Mouse (Mus musculus): ENCODE data around the gene Clca3a1.
"Not testable (repeated sequence)": the region's sequence is repeated elsewhere in the genome, so short reads cannot be mapped to it uniquely, and the experiment has no call there.

The Clca3a1 gene

DNA sequence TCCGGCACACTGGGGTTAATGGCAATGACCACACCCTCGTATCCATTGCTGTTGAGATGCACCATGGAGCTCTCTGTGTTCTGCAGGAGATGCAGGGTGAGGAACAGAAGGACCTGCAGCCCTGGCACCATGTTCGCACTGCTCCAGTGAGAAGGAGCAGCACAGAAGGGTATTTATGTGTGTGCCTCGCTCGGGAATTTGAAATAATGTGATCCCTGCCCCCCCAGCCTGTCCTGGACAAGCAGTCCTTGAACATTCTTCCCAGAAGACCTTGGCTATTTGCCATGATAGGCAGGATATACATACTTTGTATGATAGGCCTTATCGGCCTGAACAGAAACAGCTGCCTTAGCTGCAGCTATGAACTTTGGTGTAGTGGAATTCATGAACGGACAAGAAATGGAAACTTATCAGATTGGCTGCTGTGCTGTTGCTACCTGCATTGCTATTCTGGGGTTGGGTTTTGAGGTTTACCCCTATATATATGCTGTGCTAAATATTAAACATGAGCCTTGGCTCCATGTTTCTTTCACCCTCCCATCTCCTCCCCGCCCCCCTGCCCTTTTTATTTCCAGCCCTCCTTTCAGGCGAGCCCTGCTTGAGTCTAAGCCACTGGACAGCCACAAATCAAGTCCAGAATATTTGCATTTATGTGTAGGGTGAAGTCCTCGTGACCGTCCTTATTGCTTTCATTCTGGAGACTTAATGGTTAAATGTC lies at the start of gene Clca3a1:
Clca3a1 (minus strand) TSS at position 386 of the 718 bp plus-strand sequence.
- in situ Hi-C loops (cut with MboI; ENCODE audit: low sequenced_read_pairs) = no loop called here

DNA sequence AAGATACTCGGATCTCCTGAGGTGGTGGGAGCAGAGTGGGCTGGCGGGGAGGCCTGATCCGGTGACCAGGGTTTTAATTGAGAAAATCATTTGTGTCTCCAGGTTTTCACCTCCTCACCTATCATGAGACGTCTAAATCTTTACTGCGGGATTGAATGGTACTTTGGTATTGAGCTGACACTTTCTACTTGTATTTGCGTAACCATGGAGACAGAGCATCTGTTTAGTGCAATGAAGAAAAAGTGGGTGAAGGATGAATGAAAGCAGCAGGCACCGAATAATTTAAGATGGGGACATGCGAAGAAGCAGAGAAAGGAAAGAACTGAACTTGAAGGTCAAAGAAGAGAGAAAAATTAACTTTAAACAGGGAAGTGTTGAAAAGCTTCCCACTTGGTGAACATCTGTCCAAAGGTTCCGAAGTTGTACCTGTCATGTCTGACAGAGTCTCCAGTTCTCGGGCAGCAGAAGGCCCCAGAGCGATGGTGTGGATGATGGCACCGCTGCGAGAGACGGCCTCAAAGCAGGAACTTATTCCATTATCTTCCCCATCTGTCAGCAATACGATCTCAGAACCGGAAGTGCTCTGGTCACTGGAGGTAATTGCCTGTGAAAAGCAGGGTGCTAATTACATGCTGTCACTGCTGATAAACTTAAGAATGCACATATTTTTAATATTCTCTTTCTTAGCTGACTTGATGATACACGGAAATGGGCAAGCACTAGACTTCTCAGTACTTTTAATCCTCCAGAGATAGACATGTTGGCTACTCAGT lies 47.6 kb upstream of the Clca3a1 start:
- in situ Hi-C loops (cut with MboI; ENCODE audit: low sequenced_read_pairs) = not testable (repeated sequence)

DNA sequence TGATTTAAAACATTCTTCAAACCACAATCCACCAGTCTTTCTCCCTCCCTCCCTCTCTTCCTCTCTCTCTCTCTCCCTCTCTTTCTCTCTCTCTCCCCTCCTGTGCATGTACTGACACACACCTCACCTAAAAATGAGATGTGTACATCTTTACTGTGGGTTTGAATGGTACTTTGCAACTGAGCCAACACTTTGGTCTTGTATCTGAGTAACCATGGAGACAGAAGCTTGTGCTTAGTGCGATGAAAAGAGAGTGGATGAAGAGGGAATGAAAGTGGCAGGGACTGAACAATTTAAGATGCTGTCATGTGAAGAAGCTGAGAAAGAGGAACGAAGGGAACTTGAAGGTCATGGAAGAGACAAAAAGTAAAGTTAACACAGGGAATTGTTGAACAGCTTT lies 45.8 kb upstream of the Clca3a1 start:
- in situ Hi-C loops (cut with MboI; ENCODE audit: low sequenced_read_pairs) = not testable (repeated sequence)

DNA sequence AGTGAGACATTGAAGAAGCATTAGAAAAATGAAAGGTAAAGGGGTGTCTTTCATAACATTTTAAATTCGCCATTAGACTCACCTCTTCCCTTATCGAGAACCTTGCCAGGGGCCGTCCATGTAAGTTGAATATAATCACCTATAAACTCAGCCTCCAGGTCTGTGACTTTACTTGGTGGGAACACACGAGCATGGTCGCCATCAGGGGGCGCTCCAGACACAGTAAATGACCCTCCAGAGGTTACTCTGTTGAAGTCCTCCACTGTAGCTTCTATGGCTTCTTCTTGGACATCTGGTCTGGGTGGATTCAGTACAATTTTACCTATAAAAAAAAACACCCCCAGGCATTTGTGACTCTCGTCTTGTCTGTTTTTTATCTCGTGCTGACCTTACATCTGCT lies 41.1 kb upstream of the Clca3a1 start:
- in situ Hi-C loops (cut with MboI; ENCODE audit: low sequenced_read_pairs) = no loop called here

DNA sequence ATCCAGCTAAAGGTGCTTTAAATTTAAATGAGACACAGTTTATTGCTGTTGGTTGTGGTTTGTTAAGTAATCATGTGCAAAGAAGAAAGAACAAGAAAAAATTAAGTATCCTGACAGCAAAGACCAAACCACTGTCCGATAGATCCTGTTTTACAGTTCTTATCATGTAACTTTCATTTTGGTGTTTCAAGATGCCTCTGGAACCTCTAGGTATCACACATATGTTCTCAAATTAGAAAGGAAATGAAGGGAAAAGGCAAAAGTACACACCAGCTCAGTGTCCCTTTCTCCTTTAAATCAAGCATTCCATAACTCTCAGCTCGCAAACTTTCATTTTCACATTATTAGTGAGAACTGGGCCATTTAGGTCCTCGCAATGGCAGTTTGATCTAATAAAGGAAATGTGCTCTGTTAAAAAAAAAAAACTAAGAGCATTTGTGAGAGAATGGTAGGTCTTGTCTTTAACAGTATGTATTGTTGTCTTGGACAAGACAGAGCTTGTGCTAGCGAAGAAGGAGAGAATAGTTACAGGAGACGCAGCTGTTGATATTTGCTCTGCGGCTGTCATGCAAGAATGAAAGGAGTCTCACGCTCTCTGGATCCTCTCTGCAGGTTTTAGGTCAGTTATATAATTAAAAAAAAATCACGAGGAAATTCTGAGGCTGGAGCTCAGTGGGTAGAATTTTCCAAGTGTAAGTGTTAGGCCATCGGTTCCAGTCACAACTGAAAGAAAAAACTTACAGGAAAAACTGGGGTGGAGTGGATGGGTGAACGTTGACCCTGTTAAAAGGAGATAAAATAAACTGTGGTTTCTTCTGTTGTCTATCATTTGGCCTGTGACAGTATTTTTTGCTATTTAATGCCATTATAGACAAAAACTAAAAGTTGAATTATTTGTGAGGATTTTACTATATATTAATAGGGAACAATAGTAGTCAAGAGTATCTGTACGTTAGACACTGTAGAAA lies 24.7 kb upstream of the Clca3a1 start:
- in situ Hi-C loops (cut with MboI; ENCODE audit: low sequenced_read_pairs) = no loop called here

DNA sequence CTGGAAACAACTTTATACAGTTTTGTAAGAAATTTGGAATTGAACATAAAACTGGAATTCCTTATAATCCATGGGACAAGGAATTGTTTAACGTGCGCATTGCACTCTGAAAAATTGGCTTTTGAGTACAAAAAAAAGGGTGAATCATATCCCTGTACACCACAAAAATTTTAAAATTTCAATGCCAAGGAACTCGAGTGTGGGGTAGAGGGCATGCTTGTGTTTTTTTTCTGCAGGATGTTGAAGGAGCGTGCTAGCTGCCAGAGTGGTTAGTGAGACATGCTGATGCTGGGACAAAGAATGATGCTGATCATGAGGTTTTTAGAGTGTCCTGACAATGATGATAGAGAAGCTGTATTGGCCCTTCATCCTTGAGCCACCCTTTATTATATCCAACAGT lies 4.4 kb upstream of the Clca3a1 start:
- in situ Hi-C loops (cut with MboI; ENCODE audit: low sequenced_read_pairs) = no loop called here

DNA sequence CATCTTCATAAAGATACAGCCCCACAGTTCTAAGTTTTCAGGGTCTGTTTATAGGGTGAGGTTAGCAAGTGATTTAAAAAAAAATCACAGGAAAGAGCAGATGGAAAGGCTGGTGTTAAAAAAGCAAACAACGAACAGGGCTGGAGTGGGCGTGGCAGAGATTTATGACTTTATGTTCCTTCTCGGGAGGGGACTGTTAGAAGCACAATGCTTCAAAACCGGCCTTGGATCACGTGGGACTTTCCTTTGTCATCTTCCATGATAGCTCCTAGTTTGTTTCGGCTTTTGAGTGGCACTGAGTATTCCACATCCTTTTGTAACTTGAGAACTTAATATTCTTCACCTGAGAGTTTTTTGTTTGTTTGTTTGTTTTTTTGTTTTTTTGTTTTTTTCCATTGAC lies 677 bp upstream of the Clca3a1 start:
- in situ Hi-C loops (cut with MboI; ENCODE audit: low sequenced_read_pairs) = no loop called here

DNA sequence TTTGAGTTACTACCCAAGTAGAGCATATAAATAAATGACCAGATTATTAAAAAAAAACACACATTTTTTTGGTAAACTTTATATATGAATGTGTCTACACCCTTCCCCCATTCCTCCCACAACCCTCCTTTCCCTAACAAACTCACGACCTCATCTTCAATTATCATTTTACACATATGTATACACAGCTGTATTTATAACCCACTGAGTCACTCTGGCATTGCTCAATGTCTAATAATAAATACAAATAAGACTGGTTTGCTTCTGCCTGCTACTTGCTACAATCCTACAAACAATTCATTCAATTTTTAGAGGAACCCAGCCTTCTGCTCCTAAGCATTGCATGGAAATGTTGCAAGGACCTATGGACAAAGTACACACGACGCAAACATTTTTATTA lies 1.1 kb downstream of the Clca3a1 start:
- in situ Hi-C loops (cut with MboI; ENCODE audit: low sequenced_read_pairs) = no loop called here

DNA sequence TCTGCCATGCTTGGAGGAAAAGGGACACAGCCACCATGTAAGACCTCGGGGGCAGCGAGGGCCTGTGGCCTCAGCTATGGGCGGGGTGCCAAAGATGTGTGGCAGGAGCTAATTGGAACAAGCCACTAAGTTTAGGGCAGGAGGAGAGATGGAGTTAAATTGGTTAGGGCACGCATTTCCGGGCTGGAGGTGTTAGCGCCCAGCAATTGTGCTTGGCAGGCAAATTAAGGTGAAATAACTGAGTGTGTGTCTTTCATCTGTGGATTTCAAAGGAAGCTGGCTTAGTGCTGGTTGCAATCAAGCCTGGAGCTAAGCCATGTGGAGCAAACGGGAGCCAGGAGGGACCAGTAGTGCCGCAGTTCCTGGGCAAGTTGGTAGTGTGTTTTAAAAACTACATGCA lies 4.7 kb downstream of the Clca3a1 start:
- in situ Hi-C loops (cut with MboI; ENCODE audit: low sequenced_read_pairs) = not testable (repeated sequence)

DNA sequence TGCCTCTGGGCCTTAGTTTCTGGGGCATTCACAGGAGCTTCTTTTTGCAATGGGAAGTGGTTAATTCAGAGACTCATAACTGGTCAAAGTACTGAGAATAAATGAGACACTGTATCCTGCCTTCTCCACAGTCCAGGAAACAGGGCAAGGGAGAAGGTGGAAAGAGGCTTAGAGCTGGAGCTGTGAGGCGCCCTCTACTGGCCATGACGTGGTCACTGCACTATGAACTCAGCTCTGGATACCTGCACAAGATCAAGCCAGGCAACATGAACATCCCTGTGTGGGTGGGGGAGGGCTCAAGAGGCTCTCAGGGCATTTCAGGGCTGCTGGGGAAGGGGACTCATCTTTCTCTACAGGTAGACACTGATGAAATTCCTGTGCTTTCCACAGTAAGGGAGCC lies 7.7 kb downstream of the Clca3a1 start:
- in situ Hi-C loops (cut with MboI; ENCODE audit: low sequenced_read_pairs) = no loop called here

DNA sequence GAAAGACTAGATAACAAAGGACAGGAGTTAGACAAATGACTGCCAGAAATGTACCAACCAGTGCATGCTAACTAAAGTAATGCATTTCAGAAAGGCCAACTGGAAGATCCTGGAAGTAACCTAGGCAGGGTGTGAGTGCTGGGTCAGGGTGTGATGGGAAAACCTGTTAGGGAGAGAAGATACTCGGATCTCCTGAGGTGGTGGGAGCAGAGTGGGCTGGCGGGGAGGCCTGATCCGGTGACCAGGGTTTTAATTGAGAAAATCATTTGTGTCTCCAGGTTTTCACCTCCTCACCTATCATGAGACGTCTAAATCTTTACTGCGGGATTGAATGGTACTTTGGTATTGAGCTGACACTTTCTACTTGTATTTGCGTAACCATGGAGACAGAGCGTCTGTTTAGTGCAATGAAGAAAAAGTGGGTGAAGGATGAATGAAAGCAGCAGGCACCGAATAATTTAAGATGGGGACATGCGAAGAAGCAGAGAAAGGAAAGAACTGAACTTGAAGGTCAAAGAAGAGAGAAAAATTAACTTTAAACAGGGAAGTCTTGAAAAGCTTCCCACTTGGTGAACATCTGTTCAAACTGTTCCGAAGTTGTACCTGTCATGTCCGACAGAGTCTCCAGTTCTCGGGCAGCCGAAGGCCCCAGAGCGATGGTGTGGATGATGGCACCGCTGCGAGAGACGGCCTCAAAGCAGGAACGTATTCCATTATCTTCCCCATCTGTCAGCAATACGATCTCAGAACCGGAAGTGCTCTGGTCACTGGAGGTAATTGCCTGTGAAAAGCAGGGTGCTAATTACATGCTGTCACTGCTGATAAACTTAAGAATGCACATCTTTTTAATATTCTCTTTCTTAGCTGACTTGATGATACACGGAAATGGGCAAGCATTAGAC lies 11.5 kb downstream of the Clca3a1 start:
- in situ Hi-C loops (cut with MboI; ENCODE audit: low sequenced_read_pairs) = not testable (repeated sequence)

DNA sequence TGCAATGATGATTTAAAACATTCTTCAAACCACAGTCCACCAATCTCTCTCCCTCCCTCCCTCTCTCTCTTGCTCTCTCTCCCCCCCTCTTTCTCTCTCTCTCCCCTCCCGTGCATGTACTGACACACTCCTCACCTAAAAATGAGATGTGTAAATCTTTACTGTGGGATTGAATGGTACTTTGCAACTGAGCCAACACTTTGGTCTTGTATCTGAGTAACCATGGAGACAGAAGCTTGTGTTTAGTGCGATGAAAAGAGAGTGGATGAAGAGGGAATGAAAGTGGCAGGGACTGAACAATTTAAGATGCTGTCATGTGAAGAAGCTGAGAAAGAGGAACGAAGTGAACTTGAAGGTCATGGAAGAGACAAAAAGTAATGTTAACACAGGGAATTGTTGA lies 13.1 kb downstream of the Clca3a1 start:
- in situ Hi-C loops (cut with MboI; ENCODE audit: low sequenced_read_pairs) = not testable (repeated sequence)

DNA sequence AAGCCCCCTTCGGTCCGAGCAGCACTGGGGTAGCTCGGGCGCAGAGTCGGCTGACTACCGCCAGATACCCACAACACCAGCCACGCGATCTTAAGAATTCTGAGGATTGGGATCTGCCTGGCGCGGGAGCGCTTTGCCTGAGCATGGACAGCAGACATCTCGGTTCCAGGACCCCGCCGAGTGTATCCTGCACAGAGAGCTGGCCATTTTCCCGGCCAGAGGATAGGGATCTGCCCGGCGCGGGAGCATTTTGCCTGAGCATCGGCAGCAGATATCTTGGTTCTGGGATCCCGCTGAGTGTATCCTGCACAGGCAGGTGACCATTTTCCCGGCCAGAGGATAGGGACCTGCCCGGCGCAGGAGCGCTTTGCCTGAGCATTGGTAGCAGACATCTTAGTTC lies 22.4 kb downstream of the Clca3a1 start:
- in situ Hi-C loops (cut with MboI; ENCODE audit: low sequenced_read_pairs) = not testable (repeated sequence)

DNA sequence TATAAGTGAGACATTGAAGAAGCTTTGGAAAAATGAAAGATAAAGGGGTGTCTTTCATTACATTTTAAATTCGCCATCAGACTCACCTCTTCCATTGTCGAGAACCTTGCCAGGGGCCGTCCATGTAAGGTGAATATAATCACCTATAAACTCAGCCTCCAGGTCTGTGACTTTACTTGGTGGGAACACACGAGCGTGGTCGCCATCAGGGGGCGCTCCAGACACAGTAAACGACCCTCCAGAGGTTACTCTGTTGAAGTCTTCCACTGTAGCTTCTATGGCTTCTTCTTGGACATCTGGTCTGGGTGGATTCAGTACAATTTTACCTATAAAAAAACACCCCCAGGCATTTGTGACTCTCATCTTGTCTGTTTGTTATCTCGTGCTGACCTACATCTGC lies 23.9 kb downstream of the Clca3a1 start:
- in situ Hi-C loops (cut with MboI; ENCODE audit: low sequenced_read_pairs) = no loop called here

DNA sequence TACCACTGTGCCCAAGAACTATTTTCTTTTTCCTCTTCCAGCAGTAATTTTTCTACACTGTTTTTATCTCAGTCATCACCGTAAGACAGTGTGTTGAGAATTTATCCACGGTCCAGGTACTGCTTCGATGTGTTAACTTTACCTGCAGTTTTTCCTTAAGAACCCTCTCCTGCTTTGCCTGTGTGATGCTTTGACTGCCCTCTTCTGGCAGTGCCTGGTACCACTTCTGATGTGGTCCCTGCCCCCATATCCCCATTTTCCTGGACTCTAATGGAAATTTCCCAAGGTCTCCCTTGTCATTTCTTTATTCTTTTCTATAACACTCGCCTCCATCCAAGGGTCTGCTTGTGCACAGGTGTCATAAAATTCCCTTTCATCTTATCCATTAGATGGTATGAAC lies 37.3 kb downstream of the Clca3a1 start:
- in situ Hi-C loops (cut with MboI; ENCODE audit: low sequenced_read_pairs) = no loop called here

DNA sequence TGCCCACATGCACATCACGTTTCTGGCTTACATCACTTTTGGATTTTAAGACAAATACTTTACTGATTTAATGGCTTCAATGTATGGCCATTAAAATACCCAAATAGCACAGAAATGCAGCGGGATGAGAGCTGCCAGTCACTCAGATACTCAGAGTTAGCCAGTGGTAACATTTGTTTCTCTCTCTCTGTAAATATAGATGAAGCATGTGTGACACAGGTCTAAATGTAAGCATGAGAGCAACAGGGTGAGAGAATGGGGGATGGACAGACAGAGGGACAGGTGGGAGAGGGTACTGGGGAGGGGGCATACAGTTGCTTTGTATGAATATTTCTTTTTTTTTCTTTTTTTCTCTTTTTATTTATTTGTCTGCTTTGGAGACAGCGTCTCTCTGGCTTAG lies 38.2 kb downstream of the Clca3a1 start:
- in situ Hi-C loops (cut with MboI; ENCODE audit: low sequenced_read_pairs) = not testable (repeated sequence)

DNA sequence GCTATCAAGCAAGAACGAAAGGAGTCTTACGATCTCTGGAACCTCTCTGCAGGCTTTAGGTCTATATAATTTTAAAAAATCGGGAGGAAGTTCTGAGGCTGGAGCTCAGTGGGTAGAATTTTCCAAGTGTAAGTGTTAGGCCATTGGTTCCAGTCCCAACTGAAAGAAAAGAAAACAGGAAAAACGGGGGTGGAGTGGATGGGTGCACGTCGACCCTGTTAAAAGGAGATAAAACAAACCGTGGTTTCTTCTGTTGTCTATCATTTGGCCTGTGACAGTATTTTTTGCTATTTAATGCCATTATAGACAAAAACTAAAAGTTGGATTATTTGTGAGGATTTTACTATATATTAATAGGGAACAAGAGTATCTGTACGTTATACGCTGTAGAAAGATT lies 38.9 kb downstream of the Clca3a1 start:
- in situ Hi-C loops (cut with MboI; ENCODE audit: low sequenced_read_pairs) = no loop called here

DNA sequence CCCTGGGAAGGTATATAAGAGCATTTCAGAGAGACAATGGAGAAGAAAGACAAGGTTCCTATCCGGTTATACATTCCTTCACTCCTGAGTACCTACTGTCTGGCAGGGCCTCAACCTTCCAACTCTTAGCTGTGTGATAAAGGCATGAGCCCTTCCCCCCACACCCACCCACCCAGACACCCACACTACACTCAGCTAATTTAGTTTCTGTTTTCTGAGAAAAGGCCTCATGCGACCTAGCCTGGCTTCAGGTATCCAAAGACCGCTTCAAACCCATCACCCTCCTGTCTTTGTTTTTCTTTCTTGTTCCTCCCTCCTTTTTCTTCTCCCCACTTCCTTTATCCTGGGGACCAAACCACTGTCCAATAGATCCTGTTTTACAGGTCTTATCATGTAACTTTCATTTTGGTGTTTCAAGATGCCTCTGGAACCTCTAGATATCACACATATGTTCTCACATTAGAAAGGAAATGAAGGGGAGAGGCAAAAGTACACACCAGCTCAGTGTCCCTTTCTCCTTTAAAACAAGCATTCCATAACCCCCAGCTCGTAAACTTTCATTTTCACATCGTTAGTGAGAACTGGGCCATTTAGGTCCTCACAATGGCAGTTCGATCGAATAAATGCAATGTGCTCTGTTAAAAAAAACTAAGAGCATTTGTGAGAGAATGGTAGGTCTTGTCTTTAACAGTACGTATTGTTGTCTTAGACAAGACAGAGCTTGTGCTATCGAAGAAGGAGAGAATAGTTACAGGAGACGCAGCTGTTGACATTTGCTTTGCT lies 39.5 kb downstream of the Clca3a1 start:
- in situ Hi-C loops (cut with MboI; ENCODE audit: low sequenced_read_pairs) = no loop called here

DNA sequence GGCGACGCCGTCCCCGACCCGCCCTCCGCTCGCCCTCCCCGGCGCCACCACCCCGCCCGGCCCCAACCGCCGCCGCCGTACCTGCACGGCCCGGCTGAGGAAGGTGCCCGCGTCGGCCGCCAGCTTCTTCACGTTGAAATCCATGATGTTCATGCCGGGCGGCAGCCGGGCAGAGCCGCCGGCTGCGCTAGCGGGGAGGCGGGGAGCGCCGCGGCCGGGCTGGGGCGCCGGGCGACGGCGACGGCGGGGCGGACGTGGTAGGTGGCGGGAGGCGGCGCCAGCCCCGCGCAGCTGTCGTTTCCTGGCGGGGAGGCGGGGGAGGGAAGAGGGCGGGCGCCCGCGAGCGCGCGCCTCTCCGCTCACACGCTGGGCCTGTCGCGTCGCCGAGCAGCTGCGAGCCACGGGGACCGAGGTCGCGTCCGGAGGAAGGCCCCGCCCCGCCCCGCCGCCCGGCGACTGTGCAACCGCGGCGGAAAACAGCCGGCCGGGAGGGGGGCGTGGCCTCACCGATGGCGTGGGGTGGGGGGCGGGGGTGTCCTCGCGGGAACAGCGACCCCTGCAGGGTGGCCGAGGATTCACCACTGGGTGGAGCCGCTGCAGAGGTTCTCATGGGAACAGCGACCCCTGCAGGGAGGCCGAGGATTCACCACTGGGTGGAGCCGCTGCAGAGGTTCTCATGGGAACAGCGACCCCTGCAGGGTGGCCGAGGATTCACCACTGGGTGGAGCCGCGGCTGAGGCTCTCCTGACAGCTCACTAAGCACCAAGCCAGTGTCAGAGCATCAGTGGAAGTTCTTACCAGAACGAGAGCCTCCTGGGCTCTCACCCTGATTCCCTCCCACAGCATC lies 40.7 kb downstream of the Clca3a1 start, which contains the start of gene Sh3glb1:
Sh3glb1 (minus strand) TSS at position 435 of the 847 bp plus-strand sequence.
- in situ Hi-C loops (cut with MboI; ENCODE audit: low sequenced_read_pairs) = no loop called here

Measured in CH12F3 (cell line).